Mouse (Mus musculus) heart, embryonic 12.5 days (tissue): ENCODE measurements around the gene Copa. TPM values are rescaled to one million over a fixed set of nuclear protein-coding genes. Genes with fewer than 3 reads are reported as not detected.

Experiments
- ATAC-seq: fragments of 200-750 bp; cut with Nextera tagmentation; 2 replicates; pipeline ENCODE4 v1.8.0; 2017; ENCODE audit warnings: moderate TSS enrichment, moderate library complexity; ENCODE audit not compliant: insufficient number of reproducible peaks, low FRiP score
- H3K27ac ChIP-seq: fragments of 300-500 bp; sonication (generic); 2 replicates; pipeline ENCODE4 v1.5.1; 2016; ENCODE audit warnings: mild to moderate bottlenecking, moderate library complexity; ENCODE audit not compliant: poor library complexity, severe bottlenecking
- H3K27me3 ChIP-seq: fragments of 300-500 bp; sonication (generic); replicated peaks from 2 replicates; pipeline ENCODE4 v1.6.1; 2016; ENCODE audit warnings: mild to moderate bottlenecking, moderate library complexity
- H3K36me3 ChIP-seq: fragments of 300-500 bp; sonication (generic); 2 replicates; pipeline ENCODE4 v1.6.1; 2016; ENCODE audit warnings: mild to moderate bottlenecking, moderate library complexity
- H3K4me1 ChIP-seq: fragments of 300-500 bp; sonication (generic); replicated peaks from 2 replicates; pipeline ENCODE4 v1.6.1; 2016; ENCODE audit warnings: mild to moderate bottlenecking
- H3K4me2 ChIP-seq: fragments of 300-500 bp; sonication (generic); 2 replicates; pipeline ENCODE4 v1.6.1; 2016; ENCODE audit warnings: mild to moderate bottlenecking, moderate library complexity
- H3K4me3 ChIP-seq: fragments of 300-500 bp; sonication (generic); 2 replicates; pipeline ENCODE4 v1.5.1; 2016; ENCODE audit warnings: mild to moderate bottlenecking
- H3K9ac ChIP-seq: fragments of 300-500 bp; sonication (generic); 2 replicates; pipeline ENCODE4 v1.6.1; 2016; ENCODE audit warnings: mild to moderate bottlenecking, moderate library complexity
- H3K9me3 ChIP-seq: fragments of 300-500 bp; sonication (generic); replicated peaks from 2 replicates; pipeline ENCODE4 v1.6.1; 2016; ENCODE audit warnings: mild to moderate bottlenecking, moderate library complexity
- WGBS: fragments of 180-500 bp; shearing (Covaris S2); methylation state at CpG from one replicate; pipeline ENCODE4 v1.1.7; 2016; 5-methylcytosine and 5-hydroxymethylcytosine counted together
- polyA plus RNA-seq: library from polyadenylated mRNA; unstranded; fragments of >200 nt; fragmentation: Nextera tagmentation; extraction: Ambion mirVana; gene quantifications from 2 replicates; pipeline ENCODE4 v1.2.1, GENCODE M21; 2016

Gene Copa
- 214 and 219 TPM in 2 replicates for polyA plus RNA-seq

- Histone ChIP-seq H3K9me3 (no peaks in the 10 kb centered on the region), H3K4me3 (peak within 1 kb of the TSS; percentile 95), H3K27ac (peak within 1 kb of the TSS; percentile 86), H3K4me1 (peaks cover 22% of the 10 kb centered on the region), H3K9ac (peak within 1 kb of the TSS; percentile 94), H3K4me2 (peak within 1 kb of the TSS; percentile 81), H3K27me3 (no peaks in the 10 kb centered on the region), H3K36me3 (peaks cover 28% of the 10 kb centered on the region)
- WGBS: under 1% methylated on average over 40 of the region's 40 CpGs
- ATAC-seq: peak; percentile 97
These were observed at the start of gene Copa, which contains the start of gene Ncstn for GRCm38 (mm10) chr1:172082101-172082898. Gene Copa, plus strand, starts transcription at chr1:172082529. Gene Ncstn, minus strand, starts transcription at chr1:172082795.

GRCm38 (mm10) chr1:172046410-172046809, 35.9 kb upstream of the Copa start:
- Histone ChIP-seq H3K4me3 (no peak overlapping the region), H3K27me3 (peaks cover 14% of the 10 kb centered on the region), H3K4me1 (peaks cover 12% of the 10 kb centered on the region; the same call in 1 of the 2 replicates), H3K27ac (no peak overlapping the region), H3K9ac (no peak overlapping the region), H3K36me3 (no peaks in the 10 kb centered on the region), H3K9me3 (no peaks in the 10 kb centered on the region), H3K4me2 (no peak overlapping the region)
- 64% methylated on average over 8 of the region's 8 CpGs for WGBS
- no peak for ATAC-seq

- WGBS: 18% methylated on average over 5 of the region's 5 CpGs
- H3K36me3 ChIP-seq: no peaks in the 10 kb centered on the region
- peak; percentile 58; the same call in 1 of the 2 replicates for ATAC-seq
- H3K27me3 ChIP-seq: peaks cover 19% of the 10 kb centered on the region
- H3K4me2 ChIP-seq: no peak overlapping the region
- H3K9me3 ChIP-seq: no peaks in the 10 kb centered on the region
- H3K9ac ChIP-seq: no peak overlapping the region
- H3K4me3 ChIP-seq: no peak overlapping the region
- H3K4me1 ChIP-seq: peaks cover 12% of the 10 kb centered on the region; the same call in 1 of the 2 replicates
- no peak overlapping the region for H3K27ac ChIP-seq
These were observed 35.4 kb upstream of the Copa start for GRCm38 (mm10) chr1:172046938-172047337.

GRCm38 (mm10) chr1:172048241-172048734, 34.0 kb upstream of the Copa start:
- H3K27ac ChIP-seq: no peak overlapping the region
- H3K27me3 ChIP-seq: peaks cover 32% of the 10 kb centered on the region
- no peaks in the 10 kb centered on the region for H3K9me3 ChIP-seq
- H3K9ac ChIP-seq: peak overlapping the region; percentile 9; the same call in 1 of the 2 replicates
- H3K36me3 ChIP-seq: no peaks in the 10 kb centered on the region
- WGBS: 33% methylated on average over 6 of the region's 6 CpGs
- peak overlapping the region; percentile 16 for H3K4me3 ChIP-seq
- peak; percentile 43; the same call in 1 of the 2 replicates for ATAC-seq
- peak overlapping the region; percentile 44 for H3K4me2 ChIP-seq
- H3K4me1 ChIP-seq: peaks cover 18% of the 10 kb centered on the region

GRCm38 (mm10) chr1:172049131-172049782, 33.1 kb upstream of the Copa start:
- Histone ChIP-seq H3K4me1 (peaks cover 25% of the 10 kb centered on the region), H3K27me3 (peaks cover 42% of the 10 kb centered on the region), H3K36me3 (no peaks in the 10 kb centered on the region), H3K4me3 (no peak overlapping the region), H3K4me2 (peak overlapping the region; percentile 36), H3K27ac (no peak overlapping the region), H3K9me3 (no peaks in the 10 kb centered on the region), H3K9ac (0 out of 2 replicates have a peak overlapping the region, but pooled peaks have one; percentile 22)
- ATAC-seq: no peak
- 24% methylated on average over 13 of the region's 13 CpGs for WGBS

- no peaks in the 10 kb centered on the region for H3K36me3 ChIP-seq
- no peak for ATAC-seq
- H3K9me3 ChIP-seq: no peaks in the 10 kb centered on the region
- H3K4me3 ChIP-seq: peak overlapping the region; percentile 49; the same call in 1 of the 2 replicates
- peak overlapping the region; percentile 84 for H3K4me2 ChIP-seq
- peaks cover 24% of the 10 kb centered on the region for H3K4me1 ChIP-seq
- 0 out of 2 replicates have a peak overlapping the region, but pooled peaks have one; percentile 70 for H3K9ac ChIP-seq
- 8% methylated on average over 10 of the region's 10 CpGs for WGBS
- no peak overlapping the region for H3K27ac ChIP-seq
- H3K27me3 ChIP-seq: peaks cover 66% of the 10 kb centered on the region
These were observed 29.5 kb upstream of the Copa start for GRCm38 (mm10) chr1:172052766-172053279.

GRCm38 (mm10) chr1:172053541-172054440, 28.5 kb upstream of the Copa start:
- H3K27ac ChIP-seq: no peak overlapping the region
- peak; percentile 29; the same call in 1 of the 2 replicates for ATAC-seq

GRCm38 (mm10) chr1:172056251-172056650, 26.1 kb upstream of the Copa start:
- no peak for ATAC-seq
- H3K4me1 ChIP-seq: peaks cover 20% of the 10 kb centered on the region
- no peak overlapping the region for H3K4me2 ChIP-seq
- no peaks in the 10 kb centered on the region for H3K9me3 ChIP-seq
- no peak overlapping the region for H3K9ac ChIP-seq
- H3K27ac ChIP-seq: no peak overlapping the region
- no peak overlapping the region for H3K4me3 ChIP-seq
- no peaks in the 10 kb centered on the region for H3K36me3 ChIP-seq
- H3K27me3 ChIP-seq: peaks cover 80% of the 10 kb centered on the region
- 61% methylated on average over 4 of the region's 4 CpGs for WGBS

More at GRCm38 (mm10) chr1:172053541-172054440, 28.5 kb upstream of the Copa start:
- peak overlapping the region; percentile 49 for H3K4me3 ChIP-seq
- H3K9ac ChIP-seq: peak overlapping the region; percentile 70
- H3K36me3 ChIP-seq: no peaks in the 10 kb centered on the region
- WGBS: 2% methylated on average over 42 of the region's 42 CpGs
- peaks cover 20% of the 10 kb centered on the region for H3K4me1 ChIP-seq
- H3K9me3 ChIP-seq: no peaks in the 10 kb centered on the region
- peaks cover 76% of the 10 kb centered on the region for H3K27me3 ChIP-seq
- peak overlapping the region; percentile 84 for H3K4me2 ChIP-seq

GRCm38 (mm10) chr1:172057491-172057921, 24.8 kb upstream of the Copa start, which contains the start of gene Nhlh1:
Gene Nhlh1, minus strand, starts transcription at chr1:172057573.
- H3K36me3 ChIP-seq: no peaks in the 10 kb centered on the region
- H3K27me3 ChIP-seq: peaks cover 69% of the 10 kb centered on the region
- H3K4me3 ChIP-seq: no peak within 1 kb of the TSS
- peaks cover 23% of the 10 kb centered on the region for H3K4me1 ChIP-seq
- no peak for ATAC-seq
- no peak within 1 kb of the TSS for H3K27ac ChIP-seq
- 57% methylated on average over 2 of the region's 2 CpGs for WGBS
- no peak within 1 kb of the TSS; the same call in 1 of the 2 replicates for H3K9ac ChIP-seq
- H3K9me3 ChIP-seq: no peaks in the 10 kb centered on the region
- no peak within 1 kb of the TSS for H3K4me2 ChIP-seq

GRCm38 (mm10) chr1:172058321-172058720, 24.0 kb upstream of the Copa start:
- H3K9ac ChIP-seq: no peak overlapping the region
- H3K9me3 ChIP-seq: no peaks in the 10 kb centered on the region
- no peak overlapping the region for H3K4me3 ChIP-seq
- H3K27me3 ChIP-seq: peaks cover 61% of the 10 kb centered on the region
- peaks cover 18% of the 10 kb centered on the region for H3K4me1 ChIP-seq
- H3K4me2 ChIP-seq: no peak overlapping the region
- H3K36me3 ChIP-seq: no peaks in the 10 kb centered on the region
- no peak for ATAC-seq
- 59% methylated on average over 6 of the region's 6 CpGs for WGBS
- no peak overlapping the region for H3K27ac ChIP-seq
